In genomic region chr1:171279721-171280120, GRCm38 (mm10) we compare ENCODE assay signal across 8 mouse cellular contexts. TPM values are rescaled to one million over a fixed set of nuclear protein-coding genes. Genes with fewer than 3 reads are reported as not detected.
DNase-seq lines count a peak whose midpoint lies in the region; ATAC-seq and TF ChIP-seq lines count a peak whose summit lies in the region.

No protein-coding gene starts in this region.

- TF ChIP-seq POLR2A in MEL (IDR thresholded peaks at IDR 0.05; ENCODE audit: control insufficient read depth in 1 of 2, insufficient read depth in 1 of 2, low read depth in 1 of 2, low read length in 2 of 2, poor library complexity in 1 of 2) = no peak

- TF ChIP-seq CTCF in MEL (IDR thresholded peaks at IDR 0.05 in 2 of 3, conservative IDR thresholded peaks at IDR 0.05 in 1 of 3; ENCODE audit: control insufficient read depth in 1 of 3, insufficient read depth in 1 of 3, low read depth in 2 of 3, low read length in 3 of 3, poor library complexity in 1 of 3, severe bottlenecking in 1 of 3) = no peak

- no peak for ATAC-seq in heart, embryonic 13.5 days (ENCODE audit: extremely low read depth, insufficient number of reproducible peaks, low FRiP score, low TSS enrichment)
- no peak for ATAC-seq in hindbrain, embryonic 11.5 days (ENCODE audit: low FRiP score)
- ATAC-seq in monocyte, adult 5-6 weeks (replicated peaks; ENCODE audit: insufficient number of reproducible peaks, low FRiP score, low TSS enrichment, poor library complexity, severe bottlenecking) = no peak

- H3K36me3 ChIP-seq in heart, embryonic 13.5 days = peaks cover 76% of the 10 kb centered on the region
- peaks cover 1 to 10% of the 10 kb centered on the region in 2 experiments for H3K36me3 ChIP-seq in MEL (ENCODE audit: control insufficient read depth in 1 of 2, insufficient read depth in 2 of 2, low read length in 2 of 2)
- peaks cover 6% of the 10 kb centered on the region; the same call in 1 of the 2 replicates for H3K36me3 ChIP-seq in hindbrain, embryonic 11.5 days (ENCODE audit: control insufficient read depth, insufficient read depth, low read length)
- peaks cover 77% of the 10 kb centered on the region for H3K36me3 ChIP-seq in midbrain, embryonic 10.5 days

- 57% methylated on average over 5 of the region's 5 CpGs for WGBS in heart, embryonic 13.5 days
- WGBS in hindbrain, embryonic 11.5 days = 63% methylated on average over 5 of the region's 5 CpGs
- 63% methylated on average over 5 of the region's 5 CpGs for WGBS in midbrain, embryonic 10.5 days

- peak overlapping the region; percentile 70 for H3K4me3 ChIP-seq in heart, embryonic 13.5 days
- peak overlapping the region; percentile 58 to 76 for H3K4me3 ChIP-seq in MEL (ENCODE audit: control insufficient read depth in 1 of 2, insufficient read depth in 1 of 2, low read depth in 2 of 2, low read length in 2 of 2)
- peak overlapping the region; percentile 66 for H3K4me3 ChIP-seq in hindbrain, embryonic 11.5 days (ENCODE audit: low read depth, low read length)
- peak overlapping the region; percentile 75 for H3K4me3 ChIP-seq in midbrain, embryonic 10.5 days

- H3K79me2 ChIP-seq in MEL (ENCODE audit: control insufficient read depth, insufficient read depth, low read length, poor library complexity) = peaks cover 4% of the 10 kb centered on the region; the same call in 1 of the 2 replicates

- H3K4me2 ChIP-seq in heart, embryonic 13.5 days = peak overlapping the region; percentile 83
- H3K4me2 ChIP-seq in hindbrain, embryonic 11.5 days (replicated peaks; ENCODE audit: low read depth, low read length) = peak overlapping the region; percentile 82

- DNase-seq in heart, postnatal 25 days (ENCODE audit: low spot score) = no peak
- DNase-seq in MEL (ENCODE audit: low read depth, low spot score) = no peak
- DNase-seq in hindbrain, embryonic 11.5 days (ENCODE audit: low spot score) = no peak
- DNase-seq in midbrain, embryonic 10.5 days (ENCODE audit: low spot score) = no peak
- no peak for DNase-seq in frontal cortex, postnatal 14 days (ENCODE audit: low spot score in 2 of 2)
- DNase-seq in cerebellum, postnatal 36 days = no peak

- H3K9me3 ChIP-seq in heart, embryonic 13.5 days = no peaks in the 10 kb centered on the region
- no peaks in the 10 kb centered on the region for H3K9me3 ChIP-seq in MEL (replicated peaks; ENCODE audit: insufficient read depth, low read length)
- no peaks in the 10 kb centered on the region for H3K9me3 ChIP-seq in hindbrain, embryonic 11.5 days (ENCODE audit: control insufficient read depth, low read length)
- H3K9me3 ChIP-seq in midbrain, embryonic 10.5 days (replicated peaks) = no peaks in the 10 kb centered on the region

- TF ChIP-seq RAD21 in MEL (IDR thresholded peaks at IDR 0.05; ENCODE audit: low read depth, low read length) = no peak

- peak overlapping the region; percentile 92 for H3K9ac ChIP-seq in heart, embryonic 13.5 days
- H3K9ac ChIP-seq in MEL (ENCODE audit: control insufficient read depth, low read depth, low read length, poor library complexity, severe bottlenecking) = peak overlapping the region; percentile 78
- peak overlapping the region; percentile 68; the same call in 1 of the 2 replicates for H3K9ac ChIP-seq in hindbrain, embryonic 11.5 days (ENCODE audit: low read depth, low read length)

- intact Hi-C loops in heart, postnatal 25 days (cut with DNase I) = loop anchor here (2.0 kb wide), 2 partner anchors 33 to 165 kb away; no protein-coding TSS in a partner anchor

- H3K27me3 ChIP-seq in heart, embryonic 13.5 days (replicated peaks) = no peaks in the 10 kb centered on the region
- no peaks in the 10 kb centered on the region for H3K27me3 ChIP-seq in MEL (ENCODE audit: control insufficient read depth in 1 of 2, insufficient read depth in 2 of 2, low read length in 2 of 2)
- no peaks in the 10 kb centered on the region for H3K27me3 ChIP-seq in hindbrain, embryonic 11.5 days (ENCODE audit: control insufficient read depth, insufficient read depth, low read length)
- H3K27me3 ChIP-seq in midbrain, embryonic 10.5 days (ENCODE audit: low read depth, poor library complexity, severe bottlenecking) = no peaks in the 10 kb centered on the region

- peaks cover 28% of the 10 kb centered on the region for H3K4me1 ChIP-seq in heart, embryonic 13.5 days
- peaks cover 0 to 10% of the 10 kb centered on the region in 2 experiments; a peak in 1 of 4 replicates for H3K4me1 ChIP-seq in MEL (ENCODE audit: control insufficient read depth in 1 of 2, insufficient read depth in 2 of 2, low read length in 2 of 2)
- peaks cover 7% of the 10 kb centered on the region for H3K4me1 ChIP-seq in hindbrain, embryonic 11.5 days (replicated peaks; ENCODE audit: control insufficient read depth, insufficient read depth, low read length)
- peaks cover 30% of the 10 kb centered on the region for H3K4me1 ChIP-seq in midbrain, embryonic 10.5 days

- no peak for TF ChIP-seq EP300 in MEL (IDR thresholded peaks at IDR 0.05; ENCODE audit: low read depth in 1 of 2, low read length in 2 of 2)

- peak overlapping the region; percentile 94; the same call in 1 of the 2 replicates for H3K27ac ChIP-seq in heart, embryonic 13.5 days (replicated peaks)
- no peak overlapping the region for H3K27ac ChIP-seq in MEL (ENCODE audit: control insufficient read depth, low read depth, low read length)
- no peak overlapping the region for H3K27ac ChIP-seq in hindbrain, embryonic 11.5 days (ENCODE audit: low read depth, low read length)
- H3K27ac ChIP-seq in midbrain, embryonic 10.5 days (replicated peaks) = peak overlapping the region; percentile 83

TF ChIP-seq in MEL, 35 proteins besides CTCF, POLR2A, EP300 and RAD21 (continues in another document):
- TF ChIP-seq MXI1 (IDR thresholded peaks at IDR 0.05; ENCODE audit: low read depth, low read length) (no peak), MAFK (IDR thresholded peaks at IDR 0.05; ENCODE audit: borderline replicate concordance, low read depth, low read length) (no peak), KAT2A (conservative IDR thresholded peaks at IDR 0.05; ENCODE audit: low read depth, low read length) (no peak), BHLHE40 (IDR thresholded peaks at IDR 0.05; ENCODE audit: borderline replicate concordance, low read depth, low read length) (no peak), SIN3A (IDR thresholded peaks at IDR 0.05; ENCODE audit: low read length) (no peak), HCFC1 (IDR thresholded peaks at IDR 0.05; ENCODE audit: low read depth, low read length) (no peak), MYB (IDR thresholded peaks at IDR 0.05; ENCODE audit: low read depth, low read length) (no peak)

RNA-seq across cellular contexts. Expression of gene Ppox, which starts 1.3 kb away (rescaled TPM):
- polyA plus RNA-seq in heart, embryonic 13.5 days (2015; fragmentation: Nextera tagmentation; extraction: Ambion mirVana) = 36.1 and 42.1 TPM in 2 replicates
- 10 to 100 TPM; 13.4 to 13.7 TPM for total RNA-seq in heart, postnatal 25 days (2021)
- 21.5 and 27.0 TPM in 2 replicates for total RNA-seq in MEL (2012; rRNA removed)
- 10 to 100 TPM in 1 of 2 experiments, not detected in 1; 63.6 TPM for polyA plus RNA-seq in MEL (2012; ENCODE audit: insufficient read depth in 1 of 2, insufficient read length in 2 of 2, low read depth in 1 of 2, low replicate concordance in 2 of 2, missing spikeins in 1 of 2)
- polyA plus RNA-seq in hindbrain, embryonic 11.5 days (2014; fragmentation: Nextera tagmentation; extraction: Ambion mirVana) = 48.1 and 51.8 TPM in 2 replicates
- 53.0 and 63.9 TPM in 2 replicates for polyA plus RNA-seq in midbrain, embryonic 10.5 days (2016; fragmentation: Nextera tagmentation; extraction: Ambion mirVana)
- 9.2 to 14.2 TPM (median 11.1 TPM) in 3 replicates for total RNA-seq in monocyte, adult 5-6 weeks (2017)

RNA-seq across cellular contexts. Expression of gene Usp21, which starts 8.1 kb away (rescaled TPM):
- 48.4 and 52.2 TPM in 2 replicates for polyA plus RNA-seq in heart, embryonic 13.5 days (2015; fragmentation: Nextera tagmentation; extraction: Ambion mirVana)
- 10 to 100 TPM; 19.7 to 21.3 TPM for total RNA-seq in heart, postnatal 25 days (2021)
- 10.0 and 11.3 TPM in 2 replicates for total RNA-seq in MEL (2012; rRNA removed)
- 10 to 100 TPM in 1 of 2 experiments, not detected in 1; 66.4 TPM for polyA plus RNA-seq in MEL (2012; ENCODE audit: insufficient read depth in 1 of 2, insufficient read length in 2 of 2, low read depth in 1 of 2, low replicate concordance in 2 of 2, missing spikeins in 1 of 2)
- 82.8 and 85.4 TPM in 2 replicates for polyA plus RNA-seq in hindbrain, embryonic 11.5 days (2014; fragmentation: Nextera tagmentation; extraction: Ambion mirVana)
- 102 and 109 TPM in 2 replicates for polyA plus RNA-seq in midbrain, embryonic 10.5 days (2016; fragmentation: Nextera tagmentation; extraction: Ambion mirVana)
- total RNA-seq in monocyte, adult 5-6 weeks (2017) = 8.1 to 12.6 TPM (median 11.2 TPM) in 3 replicates

RNA-seq across cellular contexts. Expression of gene B4galt3, which starts 9.6 kb away (rescaled TPM):
- 54.6 and 55.1 TPM in 2 replicates for polyA plus RNA-seq in heart, embryonic 13.5 days (2015; fragmentation: Nextera tagmentation; extraction: Ambion mirVana)
- total RNA-seq in heart, postnatal 25 days (2021) = 10 to 100 TPM; 16.4 to 17.8 TPM
- total RNA-seq in MEL (2012; rRNA removed) = 16.5 and 16.8 TPM in 2 replicates
- 10 to 100 TPM in 1 of 2 experiments, not detected in 1; 33.1 TPM for polyA plus RNA-seq in MEL (2012; ENCODE audit: insufficient read depth in 1 of 2, insufficient read length in 2 of 2, low read depth in 1 of 2, low replicate concordance in 2 of 2, missing spikeins in 1 of 2)
- polyA plus RNA-seq in hindbrain, embryonic 11.5 days (2014; fragmentation: Nextera tagmentation; extraction: Ambion mirVana) = 59.1 and 66.3 TPM in 2 replicates
- polyA plus RNA-seq in midbrain, embryonic 10.5 days (2016; fragmentation: Nextera tagmentation; extraction: Ambion mirVana) = 63.5 and 69.5 TPM in 2 replicates
- 32.4 to 35.5 TPM (median 34.3 TPM) in 3 replicates for total RNA-seq in monocyte, adult 5-6 weeks (2017)

RNA-seq across cellular contexts. Expression of gene Ufc1, which starts 15.1 kb away (rescaled TPM):
- 77.2 and 89.6 TPM in 2 replicates for polyA plus RNA-seq in heart, embryonic 13.5 days (2015; fragmentation: Nextera tagmentation; extraction: Ambion mirVana)
- 10 to 100 TPM; 80.7 to 81.5 TPM for total RNA-seq in heart, postnatal 25 days (2021)
- 100 and 101 TPM in 2 replicates for total RNA-seq in MEL (2012; rRNA removed)
- 100 to 1,000 TPM in 1 of 2 experiments, 10 to 100 TPM in 1; 71.0 to 408 TPM for polyA plus RNA-seq in MEL (2012; ENCODE audit: insufficient read depth in 1 of 2, insufficient read length in 2 of 2, low read depth in 1 of 2, low replicate concordance in 2 of 2, missing spikeins in 1 of 2)
- polyA plus RNA-seq in hindbrain, embryonic 11.5 days (2014; fragmentation: Nextera tagmentation; extraction: Ambion mirVana) = 108 and 114 TPM in 2 replicates
- 102 and 108 TPM in 2 replicates for polyA plus RNA-seq in midbrain, embryonic 10.5 days (2016; fragmentation: Nextera tagmentation; extraction: Ambion mirVana)
- total RNA-seq in monocyte, adult 5-6 weeks (2017) = 46.7 to 66.9 TPM (median 63.4 TPM) in 3 replicates

RNA-seq across cellular contexts. Expression of gene Ndufs2, which starts 28.5 kb away (rescaled TPM):
- polyA plus RNA-seq in heart, embryonic 13.5 days (2015; fragmentation: Nextera tagmentation; extraction: Ambion mirVana) = 424 and 495 TPM in 2 replicates
- total RNA-seq in heart, postnatal 25 days (2021) = 1,000 to 10,000 TPM; 1,437 to 1,441 TPM
- total RNA-seq in MEL (2012; rRNA removed) = 164 and 169 TPM in 2 replicates
- polyA plus RNA-seq in MEL (2012; ENCODE audit: insufficient read depth in 1 of 2, insufficient read length in 2 of 2, low read depth in 1 of 2, low replicate concordance in 2 of 2, missing spikeins in 1 of 2) = 100 to 1,000 TPM; 292 to 415 TPM
- 259 and 263 TPM in 2 replicates for polyA plus RNA-seq in hindbrain, embryonic 11.5 days (2014; fragmentation: Nextera tagmentation; extraction: Ambion mirVana)
- polyA plus RNA-seq in midbrain, embryonic 10.5 days (2016; fragmentation: Nextera tagmentation; extraction: Ambion mirVana) = 267 and 268 TPM in 2 replicates
- 172 to 231 TPM (median 231 TPM) in 3 replicates for total RNA-seq in monocyte, adult 5-6 weeks (2017)

Comparison
In these comparisons a context has a peak if more than half of its experiments do, and no peak if none do; other contexts are left out.
1. H3K27ac ChIP-seq: peak in heart, embryonic 13.5 days (single experiment) and midbrain, embryonic 10.5 days (single experiment); none in MEL (single experiment) and hindbrain, embryonic 11.5 days (single experiment).
2. Peak in every context shown above with its lines, with median percentiles within 50 percentile points of each other: H3K4me3 ChIP-seq and H3K9ac ChIP-seq.